ENCODE assay signal across 15 mouse cellular contexts in genomic region chr6:94628787-94629186, GRCm38 (mm10).
DNase-seq lines count a peak whose midpoint lies in the region; ATAC-seq and TF ChIP-seq lines count a peak whose summit lies in the region.
"Had no signal": no experiment of that assay in that cellular context is flagged by ENCODE, and none has a peak within 500 bp of the region (broad histone marks: within the 10 kb centered on the region; RNA-seq: fewer than 3 reads in every experiment).

No protein-coding gene starts in this region.

- no peak for ATAC-seq in midbrain, embryonic 16.5 days
- ATAC-seq in midbrain, embryonic 11.5 days (ENCODE audit: low FRiP score): no peak
- ATAC-seq: forebrain, embryonic 16.5 days had no signal

- H3K27me3 ChIP-seq in heart, adult 2 months (ENCODE audit: control insufficient read depth, insufficient read depth, low read length): no peaks in the 10 kb centered on the region
- no peaks in the 10 kb centered on the region for H3K27me3 ChIP-seq in midbrain, embryonic 16.5 days (ENCODE audit: control insufficient read depth, insufficient read depth, low read depth, low read length)
- H3K27me3 ChIP-seq in midbrain, embryonic 11.5 days (ENCODE audit: control insufficient read depth, insufficient read depth, low read length): no peaks in the 10 kb centered on the region
- H3K27me3 ChIP-seq: CH12.LX; liver, embryonic 15.5 days had no signal

- TF ChIP-seq CTCF in heart, adult 2 months (IDR thresholded peaks at IDR 0.05): no peak

- H3K79me2 ChIP-seq in heart, adult 2 months (replicated peaks; ENCODE audit: control insufficient read depth, insufficient read depth, low read length): no peaks in the 10 kb centered on the region

- no peaks in the 10 kb centered on the region; the same call in none of the 2 replicates for H3K4me1 ChIP-seq in heart, adult 2 months (ENCODE audit: control insufficient read depth, insufficient read depth, low read length)
- peaks cover 9% of the 10 kb centered on the region; the same call in 1 of the 2 replicates for H3K4me1 ChIP-seq in midbrain, embryonic 16.5 days (ENCODE audit: control insufficient read depth, insufficient read depth, low read length)
- peaks cover 31% of the 10 kb centered on the region for H3K4me1 ChIP-seq in midbrain, embryonic 11.5 days (ENCODE audit: control insufficient read depth, insufficient read depth, low read length)
- H3K4me1 ChIP-seq: liver, embryonic 15.5 days had no signal

- no peaks in the 10 kb centered on the region for H3K36me3 ChIP-seq in heart, adult 2 months (ENCODE audit: control insufficient read depth, insufficient read depth, low read length)
- no peaks in the 10 kb centered on the region for H3K36me3 ChIP-seq in midbrain, embryonic 16.5 days (ENCODE audit: control insufficient read depth, insufficient read depth, low read length)
- H3K36me3 ChIP-seq in midbrain, embryonic 11.5 days (ENCODE audit: control insufficient read depth, insufficient read depth, low read length): 0 out of 2 replicates have a peak, but pooled peaks cover 2% of the 10 kb centered on the region
- H3K36me3 ChIP-seq: liver, embryonic 15.5 days had no signal

- 43% methylated on average over 6 of the region's 6 CpGs for WGBS in heart, adult 2 months
- 53% methylated on average over 6 of the region's 6 CpGs for WGBS in midbrain, embryonic 16.5 days
- WGBS in midbrain, embryonic 11.5 days: 73% methylated on average over 6 of the region's 6 CpGs

- intact Hi-C loops in heart, adult 2 months (cut with DNase I): no loop called here
- intact Hi-C loops in heart, postnatal 14 days (cut with DNase I): no loop called here

- H3K4me2 ChIP-seq in midbrain, embryonic 16.5 days (ENCODE audit: low read length): no peak overlapping the region
- H3K4me2 ChIP-seq in midbrain, embryonic 11.5 days: no peak overlapping the region
- H3K4me2 ChIP-seq: liver, embryonic 15.5 days had no signal

- H3K9ac ChIP-seq in heart, adult 2 months (ENCODE audit: low read depth, low read length): no peak overlapping the region
- no peak overlapping the region for H3K9ac ChIP-seq in midbrain, embryonic 16.5 days (ENCODE audit: low read depth, low read length)
- no peak overlapping the region for H3K9ac ChIP-seq in midbrain, embryonic 11.5 days (ENCODE audit: low read length)
- H3K9ac ChIP-seq: liver, embryonic 15.5 days had no signal

- H3K4me3 ChIP-seq in heart, adult 2 months: no peak overlapping the region
- H3K4me3 ChIP-seq in midbrain, embryonic 16.5 days (ENCODE audit: low read depth, low read length): no peak overlapping the region
- H3K4me3 ChIP-seq in midbrain, embryonic 11.5 days (ENCODE audit: low read depth, low read length): no peak overlapping the region
- H3K4me3 ChIP-seq: liver, embryonic 15.5 days had no signal

- no peak overlapping the region for H3K27ac ChIP-seq in heart, adult 2 months
- H3K27ac ChIP-seq in midbrain, embryonic 16.5 days (ENCODE audit: low read length): peak overlapping the region; percentile 28; the same call in 1 of the 2 replicates
- no peak overlapping the region for H3K27ac ChIP-seq in midbrain, embryonic 11.5 days (ENCODE audit: low read depth, low read length)
- H3K27ac ChIP-seq: liver, embryonic 15.5 days; stomach, postnatal 0 days had no signal

- DNase-seq in heart, adult 2 months: peak in 1 of 2 experiments; percentile 34
- no peak for DNase-seq in heart, postnatal 14 days
- DNase-seq in midbrain, embryonic 11.5 days (ENCODE audit: low spot score, missing footprints): no peak
- DNase-seq in lung, postnatal 10 days: peak; percentile 61
- DNase-seq in embryo, embryonic 10.5 days (ENCODE audit: low spot score): no peak
- no peak for DNase-seq in cerebellum, adult 18-20 months
- DNase-seq: adrenal gland, adult 8-10 months; cerebellum, postnatal 36 days; layer of hippocampus, postnatal 36 days; thymus, postnatal 25 days had no signal

- TF ChIP-seq POLR2A in heart, adult 2 months (IDR thresholded peaks at IDR 0.05; ENCODE audit: insufficient read depth, low read depth, low read length): no peak

- TF ChIP-seq EP300 in heart, adult 2 months (IDR thresholded peaks at IDR 0.05; ENCODE audit: insufficient read depth, low read depth, low read length): peak; percentile 63; the same call in 1 of the 2 replicates

- H3K9me3 ChIP-seq in midbrain, embryonic 16.5 days (replicated peaks; ENCODE audit: control insufficient read depth, low read length, poor library complexity, severe bottlenecking): no peaks in the 10 kb centered on the region
- no peaks in the 10 kb centered on the region for H3K9me3 ChIP-seq in midbrain, embryonic 11.5 days (ENCODE audit: control insufficient read depth, low read length)
- H3K9me3 ChIP-seq: liver, embryonic 15.5 days had no signal
